Mouse (Mus musculus) bone marrow, adult 2 months (tissue): ENCODE measurements around the gene Nfix.

ENCODE experiments used
- CTCF ChIP-seq: fragments of 200-500 bp; IDR thresholded peaks from 2 replicates; pipeline ENCODE4 v1.5.1; 2011; ENCODE audit warnings: low read length, control low read depth; ENCODE audit not compliant: control insufficient read depth, insufficient read depth
- POLR2A ChIP-seq: fragments of 200-500 bp; IDR thresholded peaks from 2 replicates; pipeline ENCODE4 v1.6.1; 2011; ENCODE audit warnings: low read depth, mild to moderate bottlenecking, control low read depth, low read length, borderline replicate concordance; ENCODE audit not compliant: control insufficient read depth

GRCm38 (mm10) chr8:84734680-84735079 lies 65.5 kb downstream of the Nfix start:
- TF ChIP-seq CTCF (no peak), POLR2A (no peak)
